In the genomic region with DNA sequence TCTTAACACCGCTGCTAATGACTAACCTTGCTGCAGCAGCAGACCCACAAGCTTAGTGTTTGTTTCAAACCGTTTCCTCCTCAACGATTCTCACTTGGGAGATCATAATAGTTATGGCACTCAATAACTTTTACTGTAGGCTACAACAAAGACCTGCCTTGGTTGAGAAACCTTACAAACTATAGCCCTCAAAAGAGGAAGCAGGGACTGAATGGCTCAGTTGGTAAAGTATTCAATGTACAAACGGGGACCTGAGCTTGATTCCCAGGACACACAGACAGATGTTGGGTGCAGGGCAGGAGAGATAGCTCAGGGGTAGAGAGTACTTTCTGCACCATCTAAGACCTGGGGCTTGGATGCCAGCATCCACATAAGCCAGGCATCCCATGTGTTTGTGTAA, we compare ENCODE assay signal across 21 mouse cellular contexts.
DNase-seq lines count a peak whose midpoint lies in the region; ATAC-seq and TF ChIP-seq lines count a peak whose summit lies in the region.
"Had no signal": no experiment of that assay in that cellular context is flagged by ENCODE, and none has a peak within 500 bp of the region (broad histone marks: within the 10 kb centered on the region; RNA-seq: fewer than 3 reads in every experiment).

No protein-coding gene starts in this region.

- peak overlapping the region; percentile 50; the same call in 1 of the 2 replicates for H3K27ac ChIP-seq in heart, postnatal 0 days (ENCODE audit: low read depth)
- 0 out of 2 replicates have a peak overlapping the region, but pooled peaks have one; percentile 11 for H3K27ac ChIP-seq in spleen, adult 2 months (ENCODE audit: insufficient read depth, low read length)
- H3K27ac ChIP-seq in forebrain, embryonic 15.5 days (replicated peaks), result no peak overlapping the region
- H3K27ac ChIP-seq: embryonic facial prominence, embryonic 13.5 days; forebrain, embryonic 12.5 days; hindbrain, embryonic 15.5 days had no signal

- 30% methylated on average over 4 of the region's 4 CpGs for WGBS in heart, postnatal 0 days
- 28% methylated on average over 4 of the region's 4 CpGs for WGBS in spleen, adult 2 months
- 64% methylated on average over 4 of the region's 4 CpGs for whole genome bisulfite sequencing in forebrain, embryonic 15.5 days

- no peak overlapping the region for H3K4me2 ChIP-seq in heart, postnatal 0 days (ENCODE audit: low read depth, low read length)
- no peak overlapping the region for H3K4me2 ChIP-seq in forebrain, embryonic 15.5 days (replicated peaks)
- H3K4me2 ChIP-seq: embryonic facial prominence, embryonic 13.5 days; forebrain, embryonic 12.5 days; heart, embryonic 11.5 days; hindbrain, embryonic 15.5 days had no signal

- 0 out of 2 replicates have a peak overlapping the region, but pooled peaks have one; percentile 31 for H3K9ac ChIP-seq in heart, postnatal 0 days (replicated peaks; ENCODE audit: low read depth, low read length)
- H3K9ac ChIP-seq in forebrain, embryonic 15.5 days (replicated peaks), result no peak overlapping the region
- H3K9ac ChIP-seq: embryonic facial prominence, embryonic 13.5 days; forebrain, embryonic 12.5 days; forebrain, postnatal 0 days; hindbrain, embryonic 15.5 days had no signal

- no peak for TF ChIP-seq POLR2A in spleen, adult 2 months (IDR thresholded peaks at IDR 0.05; ENCODE audit: low read depth, low read length)

- no peak for TF ChIP-seq CTCF in heart, postnatal 0 days (IDR thresholded peaks at IDR 0.05; ENCODE audit: low read depth)
- TF ChIP-seq CTCF in spleen, adult 2 months (IDR thresholded peaks at IDR 0.05; ENCODE audit: extremely low read depth, insufficient read depth, insufficient read length, insufficient replicate concordance), result no peak

- no peaks in the 10 kb centered on the region for H3K36me3 ChIP-seq in heart, postnatal 0 days (replicated peaks; ENCODE audit: control insufficient read depth, insufficient read depth, low read length)
- no peaks in the 10 kb centered on the region for H3K36me3 ChIP-seq in spleen, adult 2 months (ENCODE audit: control insufficient read depth, insufficient read depth, low read length)
- no peaks in the 10 kb centered on the region for H3K36me3 ChIP-seq in forebrain, embryonic 15.5 days
- H3K36me3 ChIP-seq: embryonic facial prominence, embryonic 13.5 days; forebrain, embryonic 12.5 days; hindbrain, embryonic 15.5 days had no signal

- no peak overlapping the region for H3K4me3 ChIP-seq in heart, postnatal 0 days (ENCODE audit: low read depth, low read length)
- no peak overlapping the region for H3K4me3 ChIP-seq in spleen, adult 2 months (ENCODE audit: extremely low read depth, insufficient read depth, insufficient read length)
- no peak overlapping the region for H3K4me3 ChIP-seq in forebrain, embryonic 15.5 days
- H3K4me3 ChIP-seq: embryonic facial prominence, embryonic 13.5 days; forebrain, embryonic 12.5 days; hindbrain, embryonic 15.5 days had no signal

- H3K4me1 ChIP-seq in heart, postnatal 0 days (ENCODE audit: control insufficient read depth, insufficient read depth), result peaks cover 51% of the 10 kb centered on the region
- H3K4me1 ChIP-seq in spleen, adult 2 months (ENCODE audit: control insufficient read depth, insufficient read depth, insufficient read length), result peaks cover 27% of the 10 kb centered on the region; the same call in 1 of the 2 replicates
- peaks cover 35% of the 10 kb centered on the region for H3K4me1 ChIP-seq in forebrain, embryonic 15.5 days

- H3K9me3 ChIP-seq in heart, postnatal 0 days (replicated peaks; ENCODE audit: control insufficient read depth, low read length), result no peaks in the 10 kb centered on the region
- no peaks in the 10 kb centered on the region for H3K9me3 ChIP-seq in forebrain, embryonic 15.5 days
- H3K9me3 ChIP-seq: embryonic facial prominence, embryonic 13.5 days; forebrain, embryonic 12.5 days; hindbrain, embryonic 15.5 days had no signal

- intact Hi-C loops in heart, postnatal 14 days (cut with DNase I), result no loop called here

- no peak for DNase-seq in heart, postnatal 0 days (ENCODE audit: low spot score)
- DNase-seq in heart, postnatal 14 days, result no peak
- no peak for DNase-seq in spleen, adult 2 months (ENCODE audit: low read depth in 1 of 2, low spot score in 2 of 2)
- no peak for DNase-seq in spleen, adult 12 weeks (ENCODE audit: low spot score)
- no peak for DNase-seq in adrenal gland, postnatal 10 days
- DNase-seq: adrenal gland, postnatal 25 days; cerebellum, adult 18-20 months; cerebellum, adult 9-11 months; cerebellum, postnatal 36 days; forebrain, postnatal 0 days; gastrocnemius, postnatal 36 days; heart, adult 11 months had no signal

- no peaks in the 10 kb centered on the region for H3K27me3 ChIP-seq in heart, postnatal 0 days (ENCODE audit: control insufficient read depth, insufficient read depth, low read length)
- no peaks in the 10 kb centered on the region for H3K27me3 ChIP-seq in spleen, adult 2 months (ENCODE audit: control insufficient read depth, insufficient read depth, low read length)
- no peaks in the 10 kb centered on the region for H3K27me3 ChIP-seq in forebrain, embryonic 15.5 days
- H3K27me3 ChIP-seq: embryonic facial prominence, embryonic 13.5 days; hindbrain, embryonic 15.5 days; Patski had no signal

- ATAC-seq in heart, postnatal 0 days (ENCODE audit: insufficient read depth, low read depth), result no peak
- peak; percentile 51; the same call in 1 of the 2 replicates for ATAC-seq in neutrophil, adult 5-6 weeks (ENCODE audit: extremely low read depth, insufficient number of reproducible peaks, low FRiP score, poor library complexity, severe bottlenecking)
- ATAC-seq in forebrain, embryonic 15.5 days (replicated peaks), result no peak
- ATAC-seq: activated CD4-positive, CD25-positive, alpha-beta regulatory T cell, adult 4 months; forebrain, postnatal 0 days; intestine, embryonic 16.5 days; Patski had no signal

- no peak for TF ChIP-seq EP300 in heart, postnatal 0 days (IDR thresholded peaks at IDR 0.05; ENCODE audit: low read depth)
